Mouse (Mus musculus): Measurements from ENCODE around the gene Gdnf.

Gene Gdnf

DNA sequence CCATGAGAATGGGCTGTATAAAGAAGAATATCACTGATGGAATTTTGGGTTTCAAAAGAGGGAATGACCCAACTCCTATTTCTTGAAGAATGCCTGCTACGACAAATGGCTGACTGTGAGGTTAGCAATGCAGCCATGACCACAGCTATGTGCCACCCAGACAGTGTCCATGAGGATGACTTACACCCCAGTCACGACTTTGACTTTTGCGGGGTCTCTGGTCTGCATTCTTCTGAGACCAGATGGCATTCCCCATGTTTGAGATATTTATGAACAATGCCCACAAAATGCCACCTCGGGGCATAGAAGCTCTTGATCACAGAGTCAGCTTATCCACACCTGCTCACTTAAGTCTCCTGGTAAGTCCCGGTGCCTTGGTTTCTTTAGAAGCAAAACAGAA is 52.2 kb downstream of the Gdnf start:
- DNase-seq (ENCODE audit: low spot score): no peak

DNA sequence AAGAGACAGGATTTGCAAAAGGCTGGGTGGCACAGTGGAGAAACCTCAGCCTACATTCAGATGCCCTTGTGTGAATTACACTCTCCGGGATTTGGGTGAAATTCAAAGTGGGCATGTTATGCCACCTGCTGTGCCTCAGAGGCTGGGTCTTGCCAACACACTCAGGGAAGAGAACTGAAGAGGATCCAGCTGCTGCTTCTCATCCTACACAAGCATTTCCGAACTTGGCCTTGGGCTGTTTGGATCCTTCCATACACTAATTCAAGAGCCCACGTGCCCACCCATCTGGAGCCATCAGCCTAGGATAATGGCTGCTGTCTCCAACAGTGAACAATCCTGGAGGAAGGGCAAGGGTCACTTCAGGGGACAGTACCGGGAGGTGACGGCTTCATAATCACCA is 52.7 kb downstream of the Gdnf start:
- no peak for DNase-seq (ENCODE audit: low spot score)

DNA sequence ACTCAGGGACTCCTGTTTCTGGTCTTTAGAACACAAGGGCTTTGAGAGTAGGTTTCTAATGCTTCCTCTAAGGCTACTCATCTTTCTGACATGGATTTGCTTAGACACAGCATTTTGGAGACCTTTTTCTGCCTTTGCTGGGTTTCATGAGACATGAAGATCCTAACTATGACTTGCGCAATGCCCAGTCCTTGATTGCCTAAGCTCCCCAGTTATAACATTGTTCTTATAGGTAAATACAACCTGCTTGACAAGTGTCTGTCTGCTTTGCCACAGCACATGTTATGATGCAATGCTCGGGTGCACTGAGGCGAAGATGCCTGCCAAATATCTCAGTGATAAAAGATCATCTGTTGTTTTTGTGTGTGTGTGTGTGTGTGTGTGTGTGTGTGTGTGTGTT is 54.7 kb downstream of the Gdnf start:
- no peak for DNase-seq (ENCODE audit: low spot score)

DNA sequence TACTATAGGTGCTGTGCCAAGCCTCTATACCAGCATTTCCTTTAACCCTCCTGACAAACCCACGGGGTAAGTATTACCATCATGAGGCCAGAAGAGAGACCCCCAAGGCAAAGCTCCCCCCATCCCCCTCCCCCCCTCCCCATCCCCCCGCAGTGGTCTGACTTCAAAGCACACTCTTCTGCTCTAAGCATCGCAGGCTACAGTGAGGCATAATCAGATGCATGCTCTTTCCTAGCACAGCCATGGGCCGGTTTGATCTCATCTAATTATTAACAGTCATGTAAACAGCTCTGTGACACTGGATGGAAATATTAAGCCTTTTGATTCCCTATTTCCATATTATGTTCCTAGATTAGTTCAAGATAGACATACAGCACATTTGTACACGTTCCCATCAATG is 61.8 kb downstream of the Gdnf start:
- DNase-seq (ENCODE audit: low spot score): no peak

DNA sequence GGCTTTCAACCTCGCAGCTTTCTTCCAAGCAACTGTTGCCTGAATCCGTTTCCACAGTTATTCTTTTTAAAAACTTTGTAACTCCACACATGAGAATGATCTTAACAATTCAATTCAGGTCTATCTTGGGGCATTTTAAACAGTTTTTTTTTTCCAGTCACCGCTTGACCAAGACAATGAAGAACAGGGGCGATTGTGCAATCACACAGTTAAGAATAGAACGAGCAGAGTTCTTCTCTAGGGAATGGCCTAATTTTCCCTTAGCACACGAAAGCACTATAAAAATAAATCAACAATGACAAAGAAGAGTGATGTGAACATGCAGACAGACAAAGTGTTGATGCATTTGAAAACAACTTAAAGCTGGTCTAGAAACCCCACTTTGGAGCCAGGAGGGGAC is 65.2 kb downstream of the Gdnf start:
- no peak for DNase-seq (ENCODE audit: low spot score)

DNA sequence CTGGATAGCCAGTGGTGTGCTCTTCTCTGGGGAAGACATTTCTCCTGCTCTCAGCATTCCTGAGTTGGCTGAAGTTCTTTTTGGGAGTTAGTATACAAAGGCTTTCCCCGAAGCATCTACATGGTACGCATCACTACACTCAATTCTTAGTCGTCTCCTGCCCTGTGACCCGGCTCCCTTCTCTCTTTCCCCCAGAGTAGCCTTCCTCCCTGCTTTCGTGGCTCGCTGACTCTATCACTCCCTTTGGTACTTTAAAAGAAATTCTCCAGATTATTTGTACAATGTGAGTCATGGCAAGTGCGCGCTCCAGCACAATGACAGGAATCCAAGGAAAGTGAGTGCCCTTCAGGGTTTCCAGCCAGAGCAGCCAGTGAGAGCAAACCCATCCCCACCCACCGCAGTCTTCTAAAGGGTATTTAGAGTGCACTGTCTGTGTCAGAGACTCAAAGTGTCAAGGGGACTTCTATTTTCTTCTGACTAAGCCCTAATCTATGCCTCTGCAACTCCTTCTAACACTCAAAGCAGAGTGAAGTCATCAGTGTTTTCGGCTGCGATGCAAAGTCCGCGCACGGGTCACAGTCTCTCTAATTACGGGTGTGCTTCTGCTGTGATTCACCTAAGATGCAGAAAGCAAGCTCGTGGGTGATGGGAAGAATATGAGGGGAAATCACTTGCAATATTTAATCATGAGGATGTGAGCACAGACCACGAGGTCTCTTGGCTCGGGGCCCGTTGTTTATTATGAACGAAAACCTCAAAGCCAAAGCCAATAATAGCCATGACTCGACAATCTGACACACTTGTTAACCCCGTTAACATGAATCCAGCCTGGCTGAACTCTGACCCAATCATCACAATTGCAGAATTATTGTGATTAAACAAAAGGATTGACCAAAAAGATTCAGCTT is 67.2 kb downstream of the Gdnf start:
- DNase-seq (ENCODE audit: low spot score): no peak

DNA sequence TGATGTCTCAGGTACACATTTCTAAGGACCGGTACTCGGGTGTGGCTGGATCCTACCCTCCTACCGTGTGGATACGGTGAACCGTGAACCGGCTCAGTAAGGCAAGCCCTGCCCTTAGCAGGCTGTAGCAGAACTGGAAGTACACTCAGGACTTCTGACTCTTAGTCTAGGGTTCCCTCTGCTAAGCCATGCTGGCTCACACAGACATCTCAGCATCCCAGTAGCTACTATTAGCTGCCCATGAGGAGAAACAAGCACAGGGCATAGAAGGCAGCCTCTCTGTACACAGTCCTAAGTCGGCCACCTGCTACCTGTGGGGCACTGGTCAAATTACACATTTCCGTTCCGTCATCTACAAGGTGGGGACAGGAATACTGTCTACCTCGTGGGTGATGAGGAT is 68.2 kb downstream of the Gdnf start:
- no peak for DNase-seq (ENCODE audit: low spot score)

DNA sequence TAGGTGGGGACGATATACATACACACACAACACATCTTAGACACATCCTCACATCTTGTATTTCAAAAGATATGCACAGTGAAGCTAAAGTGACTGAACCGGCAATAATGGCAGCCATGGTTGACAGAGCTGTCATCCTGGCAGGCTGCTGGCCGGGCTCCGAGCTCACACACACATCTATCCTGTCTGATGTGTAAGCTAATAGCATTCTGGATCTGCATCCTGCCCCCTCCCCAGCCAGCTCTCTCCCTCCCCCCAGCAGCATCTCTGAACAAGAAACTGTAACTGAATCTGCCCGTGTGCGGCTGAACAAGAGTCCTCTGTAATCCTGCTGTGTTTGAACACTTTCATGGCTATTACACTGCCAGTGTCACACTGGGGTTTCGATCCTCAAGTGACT is 69.3 kb downstream of the Gdnf start:
- no peak for DNase-seq (ENCODE audit: low spot score)

DNA sequence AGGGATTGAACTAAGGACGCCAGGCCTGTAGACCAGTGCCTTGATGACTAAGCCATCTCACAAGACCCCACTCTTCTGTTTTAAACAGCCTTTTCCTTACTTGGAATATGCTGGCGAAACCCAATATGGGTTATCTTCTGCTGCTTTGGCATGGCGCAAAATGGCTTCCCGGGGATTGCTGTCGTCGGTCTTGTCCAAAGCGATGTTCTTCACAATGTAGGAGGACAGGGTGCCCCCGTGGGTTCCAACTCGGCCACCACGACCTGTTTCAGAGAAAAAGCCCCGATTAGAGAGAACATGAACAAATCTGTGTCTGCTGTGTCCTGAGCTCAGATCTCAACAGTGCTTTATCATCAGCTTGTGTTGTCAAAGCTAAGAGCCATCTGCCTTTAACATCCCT is 73.5 kb downstream of the Gdnf start:
- no peak for DNase-seq (ENCODE audit: low spot score)

DNA sequence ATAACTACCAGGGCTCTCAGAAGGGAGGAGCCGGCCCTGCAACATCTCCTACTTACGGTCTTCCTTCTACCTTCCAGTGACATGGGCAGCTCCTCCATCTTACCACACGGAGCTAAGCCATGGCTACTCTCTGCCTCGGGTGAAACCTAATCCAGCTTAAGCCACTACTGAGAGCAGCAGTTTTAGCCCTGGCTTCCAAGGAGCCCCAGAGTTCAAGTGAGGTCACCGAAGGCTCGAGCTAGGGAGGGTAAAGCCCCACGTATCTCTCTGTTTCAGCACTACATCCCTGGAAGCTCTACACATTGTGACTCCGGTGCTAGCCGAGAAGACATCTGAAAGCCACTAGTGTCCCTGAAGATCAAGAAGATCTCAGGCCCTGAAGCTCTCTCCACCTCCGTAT is 74.5 kb downstream of the Gdnf start:
- no peak for DNase-seq (ENCODE audit: low spot score)

DNA sequence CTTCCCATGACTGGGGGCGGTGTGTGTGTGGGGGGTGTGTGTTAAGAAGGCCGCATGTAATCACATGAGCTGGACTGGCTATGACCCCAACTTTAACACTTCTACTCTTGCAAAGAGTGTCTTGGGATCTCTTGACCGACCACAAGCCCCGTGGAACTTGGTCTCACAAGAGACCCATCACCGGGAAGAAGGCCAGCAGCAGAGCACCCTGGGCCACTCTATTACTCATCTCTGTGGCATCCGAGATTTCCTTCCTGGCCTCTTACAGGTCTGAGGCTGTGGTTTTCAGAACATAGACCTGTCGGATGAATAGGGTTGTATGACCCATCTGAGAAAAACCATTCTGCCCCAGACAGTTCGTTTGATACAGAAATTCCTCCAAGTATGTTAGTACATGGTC is 75.9 kb downstream of the Gdnf start:
- no peak for DNase-seq (ENCODE audit: low spot score)
